Comparison of ENCODE assay signal across 15 mouse cellular contexts in genomic region chr1:127937277-127937676, GRCm38 (mm10).
A peak's percentile ranks its signal among the peaks of the same experiment; 100 is the strongest.
DNase-seq lines count a peak whose midpoint lies in the region; ATAC-seq and TF ChIP-seq lines count a peak whose summit lies in the region.
"Had no signal": no experiment of that assay in that cellular context is flagged by ENCODE, and none has a peak within 500 bp of the region (broad histone marks: within the 10 kb centered on the region; RNA-seq: fewer than 3 reads in every experiment).

No protein-coding gene starts in this region.

- no peaks in the 10 kb centered on the region for H3K9me3 ChIP-seq in hindbrain, postnatal 0 days (ENCODE audit: low read length)
- no peaks in the 10 kb centered on the region for H3K9me3 ChIP-seq in hindbrain, embryonic 11.5 days (ENCODE audit: control insufficient read depth, low read length)
- H3K9me3 ChIP-seq: neural tube, embryonic 15.5 days had no signal

- no peaks in the 10 kb centered on the region for H3K4me1 ChIP-seq in hindbrain, postnatal 0 days (ENCODE audit: insufficient read depth, low read length)
- H3K4me1 ChIP-seq in hindbrain, embryonic 11.5 days (replicated peaks; ENCODE audit: control insufficient read depth, insufficient read depth, low read length) = no peaks in the 10 kb centered on the region
- H3K4me1 ChIP-seq: hindbrain, embryonic 10.5 days; neural tube, embryonic 15.5 days had no signal

- no peak overlapping the region for H3K27ac ChIP-seq in hindbrain, postnatal 0 days
- no peak overlapping the region for H3K27ac ChIP-seq in hindbrain, embryonic 11.5 days (ENCODE audit: low read depth, low read length)
- peak overlapping the region; percentile 38; the same call in 1 of the 2 replicates for H3K27ac ChIP-seq in gastrocnemius, adult 2 months
- H3K27ac ChIP-seq: hindbrain, embryonic 10.5 days; neural tube, embryonic 15.5 days had no signal

- no peak for DNase-seq in frontal cortex, postnatal 25 days (ENCODE audit: low spot score in 2 of 2)
- DNase-seq in hindbrain, postnatal 0 days (ENCODE audit: low spot score) = peak; percentile 23
- DNase-seq in hindbrain, embryonic 11.5 days (ENCODE audit: low spot score) = no peak
- peak; percentile 24 for DNase-seq in 416B (ENCODE audit: low read depth)
- peak; percentile 80 for DNase-seq in gastrocnemius, adult 2 months
- DNase-seq in ovary, postnatal 36 days (ENCODE audit: low spot score) = no peak
- DNase-seq in thymus, postnatal 0 days (ENCODE audit: low spot score) = no peak
- DNase-seq: cerebellum, adult 11 months; cerebellum, postnatal 25 days; layer of hippocampus, adult 9-11 months; retina, postnatal 1 day had no signal

- intact Hi-C loops in gastrocnemius, adult 2 months (cut with DNase I) = loop anchor here (5.0 kb wide), 1 partner anchor 205 kb away; no protein-coding TSS in a partner anchor

- H3K4me3 ChIP-seq in hindbrain, postnatal 0 days (ENCODE audit: low read length) = no peak overlapping the region
- no peak overlapping the region for H3K4me3 ChIP-seq in hindbrain, embryonic 11.5 days (ENCODE audit: low read depth, low read length)
- H3K4me3 ChIP-seq in gastrocnemius, adult 2 months = no peak overlapping the region
- H3K4me3 ChIP-seq: hindbrain, embryonic 10.5 days; neural tube, embryonic 15.5 days had no signal

- H3K9ac ChIP-seq in hindbrain, postnatal 0 days (replicated peaks; ENCODE audit: low read length) = no peak overlapping the region
- H3K9ac ChIP-seq in hindbrain, embryonic 11.5 days (ENCODE audit: low read depth, low read length) = no peak overlapping the region
- H3K9ac ChIP-seq: neural tube, embryonic 15.5 days had no signal

- 72% methylated on average over 8 of the region's 8 CpGs for WGBS in hindbrain, postnatal 0 days
- 81% methylated on average over 8 of the region's 8 CpGs for WGBS in hindbrain, embryonic 11.5 days

- TF ChIP-seq CTCF in hindbrain, postnatal 0 days (IDR thresholded peaks at IDR 0.05; ENCODE audit: low read depth) = peak; percentile 37; the same call in 1 of the 2 replicates
- TF ChIP-seq CTCF in gastrocnemius, adult 2 months (IDR thresholded peaks at IDR 0.05) = peak; percentile 58

- H3K4me2 ChIP-seq in hindbrain, postnatal 0 days (ENCODE audit: low read depth, low read length) = no peak overlapping the region
- no peak overlapping the region for H3K4me2 ChIP-seq in hindbrain, embryonic 11.5 days (replicated peaks; ENCODE audit: low read depth, low read length)
- H3K4me2 ChIP-seq: liver, embryonic 11.5 days; neural tube, embryonic 15.5 days had no signal

- H3K27me3 ChIP-seq in hindbrain, postnatal 0 days (ENCODE audit: insufficient read depth, low read length) = no peaks in the 10 kb centered on the region
- no peaks in the 10 kb centered on the region for H3K27me3 ChIP-seq in hindbrain, embryonic 11.5 days (ENCODE audit: control insufficient read depth, insufficient read depth, low read length)
- H3K27me3 ChIP-seq: neural tube, embryonic 15.5 days had no signal

- H3K36me3 ChIP-seq in hindbrain, postnatal 0 days (ENCODE audit: insufficient read depth, low read length) = peaks cover 58% of the 10 kb centered on the region
- H3K36me3 ChIP-seq in hindbrain, embryonic 11.5 days (ENCODE audit: control insufficient read depth, insufficient read depth, low read length) = peaks cover 16% of the 10 kb centered on the region

- peak; percentile 13 for ATAC-seq in frontal cortex, adult (ENCODE audit: low TSS enrichment)
- no peak for ATAC-seq in hindbrain, postnatal 0 days
- no peak for ATAC-seq in hindbrain, embryonic 11.5 days (ENCODE audit: low FRiP score)

Comparison
In these comparisons a context has a peak if more than half of its experiments do, and no peak if none do; other contexts are left out.
1. DNase-seq: peak in hindbrain, postnatal 0 days (single experiment), 416B (single experiment) and gastrocnemius, adult 2 months (single experiment); none in frontal cortex, postnatal 25 days (0 of 2), hindbrain, embryonic 11.5 days (single experiment), ovary, postnatal 36 days (single experiment) and thymus, postnatal 0 days (single experiment).